Mouse (Mus musculus): ENCODE measurements around the gene Dchs1.

GRCm38 (mm10) chr7:105778553-105779265, 8.7 kb downstream of the Dchs1 start:
- no peak for TF ChIP-seq POLR2A (IDR thresholded peaks at IDR 0.05; ENCODE audit: control insufficient read depth, low read depth, low read length)
- no peak for TF ChIP-seq CTCF (IDR thresholded peaks at IDR 0.05; ENCODE audit: control insufficient read depth, insufficient read depth, insufficient replicate concordance, low read depth, low read length)
